Mouse (Mus musculus) bone marrow macrophage, adult 2 months (primary cell): ENCODE measurements around the gene Gpr137c. TPM values are rescaled to one million over a fixed set of nuclear protein-coding genes. Genes with fewer than 3 reads are reported as not detected.

Source experiments
- H3K27ac ChIP-seq: 2 replicates; pipeline ENCODE4 v1.5.1; 2012; ENCODE audit warnings: low read depth, low read length; ENCODE audit not compliant: insufficient read depth
- H3K4me1 ChIP-seq: 2 replicates; pipeline ENCODE4 v1.6.1; 2012; ENCODE audit warnings: low read length; ENCODE audit not compliant: control insufficient read depth, insufficient read depth
- H3K4me3 ChIP-seq: 2 replicates; pipeline ENCODE4 v1.5.1; 2012; ENCODE audit warnings: mild to moderate bottlenecking, low read length, moderate library complexity; ENCODE audit not compliant: insufficient read depth
- CTCF ChIP-seq: IDR thresholded peaks from 2 replicates; pipeline ENCODE4 v1.5.1; 2012; ENCODE audit warnings: low read depth, mild to moderate bottlenecking, low read length, moderate library complexity
- POLR2A ChIP-seq: IDR thresholded peaks from 2 replicates; pipeline ENCODE4 v1.6.1; 2012; ENCODE audit warnings: mild to moderate bottlenecking, low read depth, low read length, borderline replicate concordance
- polyA plus RNA-seq: library from polyadenylated mRNA; stranded (reverse); fragments of >200 nt; gene quantifications from 2 replicates; pipeline ENCODE4 v1.2.4, GENCODE M21; 2012; ENCODE audit not compliant: missing spikeins, insufficient read depth, insufficient read length

Gene Gpr137c
- polyA plus RNA-seq, 1 experiment, result 1.9 TPM

- Histone ChIP-seq H3K4me3 (peak within 1 kb of the TSS; percentile 96), H3K27ac (peak within 1 kb of the TSS; percentile 83), H3K4me1 (peaks cover 53% of the 10 kb centered on the region)
- no peak for TF ChIP-seq CTCF
- no peak; the same call in 1 of the 2 replicates for TF ChIP-seq POLR2A
These were observed 99.1 kb downstream of the Gpr137c start, which contains the start of gene Ero1l for GRCm38 (mm10) chr14:45318426-45319236. Ero1l (minus strand) TSS chr14:45318771.

GRCm38 (mm10) chr14:45319237-45319610, 99.7 kb downstream of the Gpr137c start:
- TF ChIP-seq CTCF (no peak), POLR2A (no peak)
- Histone ChIP-seq H3K4me3 (no peak overlapping the region), H3K27ac (no peak overlapping the region), H3K4me1 (peaks cover 48% of the 10 kb centered on the region)

- no peak overlapping the region for H3K27ac ChIP-seq
- TF ChIP-seq POLR2A (no peak), CTCF (no peak)
- peaks cover 53% of the 10 kb centered on the region for H3K4me1 ChIP-seq
These were observed 100.6 kb downstream of the Gpr137c start for GRCm38 (mm10) chr14:45320111-45320510.

GRCm38 (mm10) chr14:45321067-45321466, 101.5 kb downstream of the Gpr137c start:
- Histone ChIP-seq H3K4me1 (peaks cover 49% of the 10 kb centered on the region), H3K27ac (no peak overlapping the region), H3K4me3 (no peak overlapping the region)
- TF ChIP-seq CTCF (no peak), POLR2A (no peak)

More at GRCm38 (mm10) chr14:45320111-45320510, 100.6 kb downstream of the Gpr137c start:
- H3K4me3 ChIP-seq, result no peak overlapping the region

- Histone ChIP-seq H3K4me1 (peaks cover 49% of the 10 kb centered on the region), H3K27ac (no peak overlapping the region), H3K4me3 (no peak overlapping the region)
- no peak for TF ChIP-seq CTCF
- TF ChIP-seq POLR2A, result no peak
These were observed 102.1 kb downstream of the Gpr137c start for GRCm38 (mm10) chr14:45321622-45322021.

- no peak overlapping the region for H3K27ac ChIP-seq
- TF ChIP-seq CTCF (no peak), POLR2A (no peak)
- H3K4me3 ChIP-seq, result no peak overlapping the region
- peaks cover 50% of the 10 kb centered on the region for H3K4me1 ChIP-seq
These were observed 102.9 kb downstream of the Gpr137c start for GRCm38 (mm10) chr14:45322450-45322849.

GRCm38 (mm10) chr14:45323320-45323719, 103.8 kb downstream of the Gpr137c start:
- H3K4me1 ChIP-seq, result peaks cover 50% of the 10 kb centered on the region
- TF ChIP-seq CTCF, result no peak
- no peak for TF ChIP-seq POLR2A
- no peak overlapping the region for H3K4me3 ChIP-seq
- no peak overlapping the region for H3K27ac ChIP-seq

- TF ChIP-seq CTCF, result no peak
- TF ChIP-seq POLR2A, result no peak
- no peak overlapping the region for H3K4me3 ChIP-seq
- H3K27ac ChIP-seq, result peak overlapping the region; percentile 78
- peaks cover 41% of the 10 kb centered on the region for H3K4me1 ChIP-seq
These were observed 106.0 kb downstream of the Gpr137c start for GRCm38 (mm10) chr14:45325471-45325870.

GRCm38 (mm10) chr14:45328072-45328713, 108.7 kb downstream of the Gpr137c start:
- Histone ChIP-seq H3K4me1 (peaks cover 28% of the 10 kb centered on the region), H3K4me3 (no peak overlapping the region), H3K27ac (no peak overlapping the region)
- no peak for TF ChIP-seq CTCF
- no peak for TF ChIP-seq POLR2A

GRCm38 (mm10) chr14:45329018-45329588, 109.6 kb downstream of the Gpr137c start:
- Histone ChIP-seq H3K4me3 (peak overlapping the region; percentile 47; the same call in 1 of the 2 replicates), H3K4me1 (peaks cover 28% of the 10 kb centered on the region), H3K27ac (peak overlapping the region; percentile 16)
- TF ChIP-seq POLR2A (no peak), CTCF (no peak)
